Mouse (Mus musculus) embryo, embryonic 10.5 days (tissue): ENCODE measurements around the gene Cacna2d3.

Source experiments
- DNase-seq: peaks from one replicate; pipeline ENCODE4 v3.0.0-alpha.2; 2015; ENCODE audit warnings: low spot score

The Cacna2d3 gene

GRCm38 (mm10) chr14:29009644-29010043 lies 712.0 kb downstream of the Cacna2d3 start:
- DNase-seq: no peak

- no peak for DNase-seq
These were observed 716.3 kb downstream of the Cacna2d3 start for GRCm38 (mm10) chr14:29005228-29005840.

GRCm38 (mm10) chr14:28996569-28996968 lies 725.1 kb downstream of the Cacna2d3 start:
- no peak for DNase-seq

GRCm38 (mm10) chr14:28988211-28988900 lies 733.3 kb downstream of the Cacna2d3 start:
- no peak for DNase-seq

- DNase-seq: no peak
These were observed 737.4 kb downstream of the Cacna2d3 start for GRCm38 (mm10) chr14:28984276-28984675.

GRCm38 (mm10) chr14:28980482-28980881 lies 741.2 kb downstream of the Cacna2d3 start:
- peak; percentile 72 for DNase-seq

- DNase-seq: no peak
These were observed 742.4 kb downstream of the Cacna2d3 start for GRCm38 (mm10) chr14:28979230-28979629.

GRCm38 (mm10) chr14:28972620-28973019 lies 749.0 kb downstream of the Cacna2d3 start:
- DNase-seq: no peak

GRCm38 (mm10) chr14:28969247-28969646 lies 752.4 kb downstream of the Cacna2d3 start:
- DNase-seq: no peak

- no peak for DNase-seq
These were observed 754.8 kb downstream of the Cacna2d3 start for GRCm38 (mm10) chr14:28966881-28967280.

- no peak for DNase-seq
These were observed 760.3 kb downstream of the Cacna2d3 start for GRCm38 (mm10) chr14:28961379-28961778.

GRCm38 (mm10) chr14:28959042-28959441 lies 762.6 kb downstream of the Cacna2d3 start:
- DNase-seq: no peak

- DNase-seq: peak; percentile 87
These were observed 763.3 kb downstream of the Cacna2d3 start for GRCm38 (mm10) chr14:28958131-28959015.

GRCm38 (mm10) chr14:28955181-28955580 lies 766.5 kb downstream of the Cacna2d3 start:
- peak; percentile 60 for DNase-seq

- DNase-seq: no peak
These were observed 767.1 kb downstream of the Cacna2d3 start for GRCm38 (mm10) chr14:28954588-28954987.

GRCm38 (mm10) chr14:28954086-28954485 lies 767.6 kb downstream of the Cacna2d3 start:
- DNase-seq: peak; percentile 38

- DNase-seq: no peak
These were observed 768.3 kb downstream of the Cacna2d3 start for GRCm38 (mm10) chr14:28953409-28953808.

- DNase-seq: no peak
These were observed 771.2 kb downstream of the Cacna2d3 start for GRCm38 (mm10) chr14:28950499-28950898.

GRCm38 (mm10) chr14:28949785-28950184 lies 771.9 kb downstream of the Cacna2d3 start:
- no peak for DNase-seq

GRCm38 (mm10) chr14:28948019-28948850 lies 773.4 kb downstream of the Cacna2d3 start:
- DNase-seq: no peak

- DNase-seq: no peak
These were observed 788.8 kb downstream of the Cacna2d3 start for GRCm38 (mm10) chr14:28932746-28933293.
